Mouse (Mus musculus): ENCODE measurements around the gene Osbpl6.

DNA sequence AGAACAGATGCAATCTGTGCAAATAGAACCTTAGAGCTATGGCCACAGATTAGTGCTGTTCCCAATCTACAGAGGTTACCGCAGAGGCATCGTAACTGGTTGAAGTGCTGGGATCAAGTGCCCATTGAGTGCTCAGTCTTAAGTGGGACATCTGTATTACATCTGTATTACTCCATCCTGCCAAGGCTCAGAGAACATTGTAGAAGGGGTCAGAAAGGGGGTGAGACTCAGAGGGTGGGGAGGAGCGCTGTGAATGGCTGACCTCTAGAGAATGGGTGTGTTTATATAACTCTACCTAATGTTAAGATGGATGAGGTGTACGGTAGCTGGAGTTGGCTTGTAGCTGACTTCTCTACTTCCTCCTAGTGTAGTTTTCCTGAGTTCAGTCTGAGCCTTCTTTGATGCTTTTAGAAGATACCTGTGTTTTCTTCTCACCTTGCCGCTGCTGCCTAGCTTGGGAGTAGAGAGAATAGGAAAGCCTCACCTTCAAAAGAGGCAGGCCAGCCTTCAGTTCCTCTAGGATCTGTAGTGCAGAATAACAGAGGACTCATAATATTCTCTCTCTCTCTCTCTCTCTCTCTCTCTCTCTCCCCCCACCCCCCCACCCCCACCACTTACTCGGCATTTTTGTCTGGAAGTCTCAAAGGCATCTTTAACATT, 62.9 kb downstream of the Osbpl6 start:
- TF ChIP-seq CTCF (IDR thresholded peaks at IDR 0.05; ENCODE audit: low read depth): no peak
- TF ChIP-seq EP300 (IDR thresholded peaks at IDR 0.05; ENCODE audit: low read depth): no peak
